ENCODE assay signal across 8 mouse cellular contexts in genomic region chr1:77496468-77497181, GRCm38 (mm10). TPM values are rescaled to one million over a fixed set of nuclear protein-coding genes. Genes with fewer than 3 reads are reported as not detected.
A peak's percentile ranks its signal among the peaks of the same experiment; 100 is the strongest.
DNase-seq lines count a peak whose midpoint lies in the region; ATAC-seq and TF ChIP-seq lines count a peak whose summit lies in the region.

No protein-coding gene starts in this region.

- TF ChIP-seq CTCF in heart, postnatal 0 days (IDR thresholded peaks at IDR 0.05; ENCODE audit: low read depth), result 0 out of 2 replicates have a peak, but pooled peaks have one; percentile 2

- no peak for DNase-seq in heart, postnatal 0 days (ENCODE audit: low spot score)
- DNase-seq in heart, adult 8-10 months (ENCODE audit: low spot score), result no peak
- peak; percentile 91 for DNase-seq in Muller cell, postnatal 12 days (ENCODE audit: inconsistent ontology term)
- DNase-seq in forebrain, embryonic 11.5 days (ENCODE audit: low spot score), result peak; percentile 79
- peak; percentile 81 for DNase-seq in midbrain, embryonic 10.5 days (ENCODE audit: low spot score)
- DNase-seq in adrenal gland, adult 8-10 months, result no peak
- DNase-seq in urinary bladder, postnatal 14 days (ENCODE audit: low spot score), result no peak
- no peak for DNase-seq in cerebellum, adult 9-11 months

- no peaks in the 10 kb centered on the region for H3K27me3 ChIP-seq in heart, postnatal 0 days (ENCODE audit: control insufficient read depth, insufficient read depth, low read length)
- no peaks in the 10 kb centered on the region for H3K27me3 ChIP-seq in forebrain, embryonic 11.5 days (ENCODE audit: control insufficient read depth, insufficient read depth, low read length)
- peaks cover 40% of the 10 kb centered on the region for H3K27me3 ChIP-seq in midbrain, embryonic 10.5 days (ENCODE audit: low read depth, poor library complexity, severe bottlenecking)

- H3K4me2 ChIP-seq in heart, postnatal 0 days (ENCODE audit: low read depth, low read length), result peak overlapping the region; percentile 18; the same call in 1 of the 2 replicates
- H3K4me2 ChIP-seq in forebrain, embryonic 11.5 days (ENCODE audit: low read depth, low read length, severe bottlenecking), result peak overlapping the region; percentile 31

- H3K27ac ChIP-seq in heart, postnatal 0 days (ENCODE audit: low read depth), result no peak overlapping the region
- peak overlapping the region; percentile 54; the same call in 1 of the 2 replicates for H3K27ac ChIP-seq in forebrain, embryonic 11.5 days (ENCODE audit: low read depth, low read length)
- peak overlapping the region; percentile 79 for H3K27ac ChIP-seq in midbrain, embryonic 10.5 days (replicated peaks)

- H3K36me3 ChIP-seq in heart, postnatal 0 days (replicated peaks; ENCODE audit: control insufficient read depth, insufficient read depth, low read length), result no peaks in the 10 kb centered on the region
- H3K36me3 ChIP-seq in forebrain, embryonic 11.5 days (ENCODE audit: control insufficient read depth, insufficient read depth, low read length), result no peaks in the 10 kb centered on the region
- peaks cover 13% of the 10 kb centered on the region for H3K36me3 ChIP-seq in midbrain, embryonic 10.5 days

- H3K9ac ChIP-seq in heart, postnatal 0 days (replicated peaks; ENCODE audit: low read depth, low read length), result no peak overlapping the region
- no peak overlapping the region for H3K9ac ChIP-seq in forebrain, embryonic 11.5 days (ENCODE audit: low read length)

- no peak for ATAC-seq in heart, postnatal 0 days (ENCODE audit: insufficient read depth, low read depth)
- peak; percentile 93 for ATAC-seq in forebrain, embryonic 11.5 days (replicated peaks; ENCODE audit: low FRiP score)

- WGBS in heart, postnatal 0 days, result 44% methylated on average over 11 of the region's 11 CpGs
- WGBS in forebrain, embryonic 11.5 days, result 7% methylated on average over 11 of the region's 11 CpGs
- WGBS in midbrain, embryonic 10.5 days, result 7% methylated on average over 11 of the region's 11 CpGs

- H3K9me3 ChIP-seq in heart, postnatal 0 days (replicated peaks; ENCODE audit: control insufficient read depth, low read length), result no peaks in the 10 kb centered on the region
- no peaks in the 10 kb centered on the region for H3K9me3 ChIP-seq in forebrain, embryonic 11.5 days (ENCODE audit: control insufficient read depth, low read length)
- no peaks in the 10 kb centered on the region for H3K9me3 ChIP-seq in midbrain, embryonic 10.5 days (replicated peaks)

- no peak for TF ChIP-seq EP300 in heart, postnatal 0 days (IDR thresholded peaks at IDR 0.05; ENCODE audit: low read depth)

- no peaks in the 10 kb centered on the region for H3K4me1 ChIP-seq in heart, postnatal 0 days (ENCODE audit: control insufficient read depth, insufficient read depth)
- peaks cover 21% of the 10 kb centered on the region for H3K4me1 ChIP-seq in forebrain, embryonic 11.5 days (replicated peaks; ENCODE audit: control insufficient read depth, insufficient read depth, low read length)
- peaks cover 100% of the 10 kb centered on the region for H3K4me1 ChIP-seq in midbrain, embryonic 10.5 days

- H3K4me3 ChIP-seq in heart, postnatal 0 days (ENCODE audit: low read depth, low read length), result no peak overlapping the region
- H3K4me3 ChIP-seq in forebrain, embryonic 11.5 days (ENCODE audit: low read depth, low read length), result no peak overlapping the region
- peak overlapping the region; percentile 38 for H3K4me3 ChIP-seq in midbrain, embryonic 10.5 days

RNA-seq across cellular contexts. Expression of gene Epha4, which starts 18.3 kb away (rescaled TPM):
- 20.3 and 27.3 TPM in 2 replicates for total RNA-seq in heart, postnatal 0 days (2014; rRNA removed; ENCODE audit: low replicate concordance)
- 8.5 TPM in 2 replicates for polyA plus RNA-seq in heart, postnatal 0 days (2015; fragmentation: Nextera tagmentation; extraction: Ambion mirVana)
- total RNA-seq in heart, adult 8-10 months (2022), result 10 to 100 TPM; 28.3 to 42.7 (median 36.0) TPM
- 38.4 and 42.9 TPM in 2 replicates for polyA plus RNA-seq in forebrain, embryonic 11.5 days (2014; fragmentation: Nextera tagmentation; extraction: Ambion mirVana)
- 17.1 and 22.9 TPM in 2 replicates for polyA plus RNA-seq in midbrain, embryonic 10.5 days (2016; fragmentation: Nextera tagmentation; extraction: Ambion mirVana)
- total RNA-seq in adrenal gland, adult 8-10 months (2022), result 1 to 10 TPM; 2.9 to 4.0 (median 3.4) TPM

Comparison
In these comparisons a context has a peak if more than half of its experiments do, and no peak if none do; other contexts are left out.
1. DNase-seq: peak in Muller cell, postnatal 12 days (single experiment), forebrain, embryonic 11.5 days (single experiment) and midbrain, embryonic 10.5 days (single experiment); none in heart, postnatal 0 days (single experiment), heart, adult 8-10 months (single experiment), adrenal gland, adult 8-10 months (single experiment), urinary bladder, postnatal 14 days (single experiment) and cerebellum, adult 9-11 months (single experiment).